Mouse (Mus musculus): ENCODE results near the gene Ankrd52. TPM values are rescaled to one million over a fixed set of nuclear protein-coding genes. Genes with fewer than 3 reads are reported as not detected.

Ankrd52 gene
- total and polyA plus RNA-seq, 2 experiments from 2014 or later, result 7.7 to 32.6 TPM

DNA sequence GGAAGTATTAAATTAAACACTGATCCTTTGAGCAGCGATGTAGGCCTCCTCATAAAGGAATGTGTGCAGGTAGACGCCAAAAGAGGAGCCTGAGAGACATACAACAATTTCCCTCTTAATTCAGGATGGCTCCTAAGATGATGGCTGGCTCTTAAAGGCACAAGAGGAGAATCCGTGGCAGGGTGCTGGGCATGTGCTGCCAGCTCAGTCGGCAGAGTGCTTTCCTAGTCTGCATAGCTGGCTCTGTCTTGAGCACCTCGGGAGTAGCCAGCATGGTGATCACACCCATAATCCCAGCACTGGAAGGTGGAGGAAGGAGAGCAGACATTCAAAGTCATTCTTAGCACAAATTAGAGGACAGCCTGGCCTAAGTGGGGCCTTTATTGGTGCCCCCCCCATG, 59.0 kb downstream of the Ankrd52 start:
- Histone ChIP-seq H3K4me1 (ENCODE audit: insufficient read depth) (no peaks in the 10 kb centered on the region), H3K27me3 (ENCODE audit: insufficient read depth, low read length) (no peaks in the 10 kb centered on the region), H3K4me3 (ENCODE audit: low read depth, low read length) (no peak overlapping the region), H3K36me3 (ENCODE audit: insufficient read depth) (peaks cover 73% of the 10 kb centered on the region), H3K27ac (ENCODE audit: low read depth, low read length) (0 out of 2 replicates have a peak overlapping the region, but pooled peaks have one; percentile 29), H3K9me3 (ENCODE audit: low read length) (no peaks in the 10 kb centered on the region), H3K4me2 (ENCODE audit: low read depth) (no peak overlapping the region), H3K9ac (no peak overlapping the region)
- 82% methylated on average over 5 of the region's 5 CpGs for WGBS
- no peak for DNase-seq
- TF ChIP-seq CTCF (IDR thresholded peaks at IDR 0.05; ENCODE audit: low read depth), result no peak
- ATAC-seq, result no peak

DNA sequence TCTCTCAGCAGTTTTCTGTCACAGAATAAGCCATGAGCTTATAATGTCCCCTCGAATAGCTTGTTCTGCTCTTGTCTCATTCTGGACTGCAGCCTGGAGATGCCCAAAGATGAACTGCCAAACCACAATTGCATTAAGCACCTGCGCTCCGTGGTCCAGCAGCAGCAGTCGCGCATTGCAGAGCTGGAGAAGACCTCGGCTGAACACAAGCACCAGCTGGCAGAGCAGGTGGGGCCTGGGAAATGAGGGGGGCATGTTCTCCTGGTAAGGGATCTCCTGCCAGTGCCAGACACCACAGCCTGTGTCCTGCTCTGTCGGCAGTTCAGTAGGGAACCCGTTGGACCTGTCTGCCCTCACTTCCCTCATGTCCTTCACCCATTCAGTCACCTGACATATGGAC, 59.5 kb downstream of the Ankrd52 start:
- 85% methylated on average over 8 of the region's 8 CpGs for WGBS
- H3K4me2 ChIP-seq (ENCODE audit: low read depth), result no peak overlapping the region
- no peak for DNase-seq
- H3K4me1 ChIP-seq (ENCODE audit: insufficient read depth), result no peaks in the 10 kb centered on the region
- H3K9me3 ChIP-seq (ENCODE audit: low read length), result no peaks in the 10 kb centered on the region
- H3K27me3 ChIP-seq (ENCODE audit: insufficient read depth, low read length), result no peaks in the 10 kb centered on the region
- TF ChIP-seq CTCF (IDR thresholded peaks at IDR 0.05; ENCODE audit: low read depth), result no peak
- H3K27ac ChIP-seq (ENCODE audit: low read depth, low read length), result no peak overlapping the region
- H3K4me3 ChIP-seq (ENCODE audit: low read depth, low read length), result no peak overlapping the region
- no peak for ATAC-seq
- H3K9ac ChIP-seq, result no peak overlapping the region
- H3K36me3 ChIP-seq (ENCODE audit: insufficient read depth), result peaks cover 73% of the 10 kb centered on the region

DNA sequence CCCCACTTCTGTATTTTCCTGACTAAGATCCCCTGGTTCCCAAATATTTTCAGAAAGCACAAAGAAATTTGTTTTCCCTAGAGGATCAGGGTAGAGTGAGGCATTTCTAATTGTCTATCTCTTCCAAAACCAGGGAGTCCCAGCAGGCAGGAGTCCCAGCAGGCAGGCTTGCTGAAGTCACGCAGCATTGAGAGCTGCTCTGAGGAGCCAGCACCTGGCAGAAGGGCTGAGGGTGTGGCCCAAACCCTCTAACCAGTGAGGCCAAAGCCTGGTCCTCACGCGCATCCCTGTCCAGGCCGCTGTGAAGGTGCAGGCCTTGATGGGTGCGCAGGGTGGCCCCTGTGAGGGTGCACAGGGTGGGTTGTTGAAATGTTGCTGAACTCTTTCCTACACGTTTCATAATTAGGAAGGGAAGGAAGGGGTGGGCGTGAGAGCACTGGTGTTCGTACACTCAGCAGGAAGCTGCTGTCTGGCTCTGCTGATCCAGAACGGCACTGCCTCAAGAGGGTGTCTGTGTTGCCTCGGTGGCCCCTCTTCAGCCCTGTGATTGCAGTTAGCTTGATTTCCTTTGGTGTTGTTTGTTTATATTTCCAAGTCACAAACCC, 61.9 kb downstream of the Ankrd52 start:
- DNase-seq, result no peak
- WGBS, result 78% methylated on average over 10 of the region's 10 CpGs
- Histone ChIP-seq H3K9ac (no peak overlapping the region), H3K9me3 (ENCODE audit: low read length) (no peaks in the 10 kb centered on the region), H3K36me3 (ENCODE audit: insufficient read depth) (peaks cover 73% of the 10 kb centered on the region), H3K4me2 (ENCODE audit: low read depth) (no peak overlapping the region), H3K27ac (ENCODE audit: low read depth, low read length) (no peak overlapping the region), H3K4me3 (ENCODE audit: low read depth, low read length) (no peak overlapping the region), H3K4me1 (ENCODE audit: insufficient read depth) (no peaks in the 10 kb centered on the region), H3K27me3 (ENCODE audit: insufficient read depth, low read length) (no peaks in the 10 kb centered on the region)
- TF ChIP-seq CTCF (IDR thresholded peaks at IDR 0.05; ENCODE audit: low read depth), result no peak
- no peak for ATAC-seq

DNA sequence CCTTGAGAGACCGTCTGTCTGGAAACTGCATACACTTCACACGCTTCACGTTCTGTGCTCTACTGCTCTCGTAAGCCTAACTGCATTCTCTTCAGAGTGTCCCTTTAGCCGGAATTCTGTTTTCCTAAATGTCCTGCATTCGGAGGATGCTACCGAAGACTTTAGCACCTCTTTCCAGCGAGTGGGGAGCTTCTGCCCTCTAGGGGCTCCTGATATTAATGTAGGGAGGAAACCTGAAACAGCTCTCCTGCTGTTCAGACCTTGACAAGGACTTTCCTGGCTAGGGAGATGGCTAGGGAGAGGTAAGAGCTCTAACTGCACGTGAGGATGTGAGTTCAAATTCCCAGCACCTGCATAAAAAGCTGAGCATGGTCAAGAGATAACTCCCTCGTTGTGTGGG, 63.5 kb downstream of the Ankrd52 start:
- Histone ChIP-seq H3K4me1 (ENCODE audit: insufficient read depth) (no peaks in the 10 kb centered on the region), H3K9me3 (ENCODE audit: low read length) (no peaks in the 10 kb centered on the region), H3K27ac (ENCODE audit: low read depth, low read length) (no peak overlapping the region), H3K4me2 (ENCODE audit: low read depth) (no peak overlapping the region), H3K27me3 (ENCODE audit: insufficient read depth, low read length) (no peaks in the 10 kb centered on the region), H3K9ac (no peak overlapping the region), H3K4me3 (ENCODE audit: low read depth, low read length) (no peak overlapping the region), H3K36me3 (ENCODE audit: insufficient read depth) (peaks cover 63% of the 10 kb centered on the region)
- ATAC-seq (no peak), DNase-seq (peak; percentile 43)
- peak; percentile 65 for TF ChIP-seq CTCF (IDR thresholded peaks at IDR 0.05; ENCODE audit: low read depth)
- 60% methylated on average over 10 of the region's 10 CpGs for WGBS

DNA sequence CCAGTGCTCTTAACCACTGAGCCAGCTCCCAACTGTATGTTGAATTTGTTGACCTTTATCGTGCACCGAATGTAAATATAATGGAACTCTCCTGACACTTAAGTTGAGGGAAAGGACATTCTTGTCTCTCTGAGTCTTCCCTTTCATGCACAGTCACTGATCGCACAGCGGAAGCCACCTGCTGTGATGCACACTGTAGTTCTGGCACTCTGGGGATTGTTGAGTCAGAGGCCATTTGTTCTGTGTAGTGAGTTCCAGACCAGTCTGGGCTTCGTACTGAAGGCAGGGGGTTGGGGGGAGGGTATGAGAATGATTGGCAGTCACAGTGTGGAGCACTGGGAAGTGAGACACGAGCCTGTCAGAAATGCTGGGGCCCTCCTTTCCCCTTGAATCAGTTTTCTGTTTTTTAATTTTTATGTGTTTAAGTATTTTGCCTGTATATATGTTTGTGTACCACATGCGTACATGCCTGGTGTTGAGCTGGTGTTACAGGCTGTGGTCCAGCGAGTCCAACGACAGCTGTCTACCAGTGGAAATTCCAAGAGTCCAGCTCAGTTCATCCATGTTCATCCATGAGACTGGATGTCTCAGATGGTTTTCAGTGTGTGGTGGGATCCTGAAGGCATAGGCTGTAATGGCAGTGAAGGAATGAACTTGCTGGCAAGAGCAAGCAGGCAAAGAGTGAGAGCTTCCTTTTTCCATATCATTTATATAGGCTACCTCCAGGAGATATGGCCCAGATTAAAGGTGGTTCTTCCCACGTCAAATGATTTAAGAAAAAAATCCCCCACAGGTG, 64.6 kb downstream of the Ankrd52 start:
- H3K27ac ChIP-seq (ENCODE audit: low read depth, low read length), result no peak overlapping the region
- ATAC-seq, result no peak
- H3K36me3 ChIP-seq (ENCODE audit: insufficient read depth), result peaks cover 52% of the 10 kb centered on the region
- TF ChIP-seq CTCF (IDR thresholded peaks at IDR 0.05; ENCODE audit: low read depth), result no peak
- H3K27me3 ChIP-seq (ENCODE audit: insufficient read depth, low read length), result no peaks in the 10 kb centered on the region
- H3K4me1 ChIP-seq (ENCODE audit: insufficient read depth), result no peaks in the 10 kb centered on the region
- no peak overlapping the region for H3K4me2 ChIP-seq (ENCODE audit: low read depth)
- DNase-seq, result no peak
- no peak overlapping the region for H3K9ac ChIP-seq
- 79% methylated on average over 10 of the region's 10 CpGs for WGBS
- H3K9me3 ChIP-seq (ENCODE audit: low read length), result no peaks in the 10 kb centered on the region
- H3K4me3 ChIP-seq (ENCODE audit: low read depth, low read length), result no peak overlapping the region

DNA sequence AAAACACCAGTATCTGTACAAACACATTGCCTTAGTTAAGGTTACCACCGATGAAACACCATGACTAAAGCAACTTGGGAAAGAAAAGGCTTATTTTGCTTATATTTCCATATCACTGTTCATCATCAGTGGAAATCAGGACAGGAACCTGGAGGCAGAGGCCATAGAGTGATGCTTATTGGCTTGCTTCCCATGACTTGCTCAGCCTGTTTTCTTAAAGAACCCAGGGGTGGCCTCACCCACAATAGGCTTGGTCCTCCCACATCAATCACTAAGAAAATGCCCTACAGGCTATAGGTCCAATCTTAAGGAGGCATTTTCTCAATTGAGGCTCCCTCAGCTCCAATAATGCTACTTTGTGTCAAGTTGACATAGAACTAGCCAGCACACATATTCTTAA, 65.8 kb downstream of the Ankrd52 start:
- DNase-seq, result no peak
- WGBS, result 96% methylated on average over 1 of the region's 1 CpGs
- H3K36me3 ChIP-seq (ENCODE audit: insufficient read depth), result peaks cover 40% of the 10 kb centered on the region
- TF ChIP-seq CTCF (IDR thresholded peaks at IDR 0.05; ENCODE audit: low read depth), result no peak
- H3K27me3 ChIP-seq (ENCODE audit: insufficient read depth, low read length), result no peaks in the 10 kb centered on the region
- no peak overlapping the region for H3K4me2 ChIP-seq (ENCODE audit: low read depth)
- no peak overlapping the region for H3K9ac ChIP-seq
- no peak for ATAC-seq
- no peaks in the 10 kb centered on the region for H3K4me1 ChIP-seq (ENCODE audit: insufficient read depth)
- H3K27ac ChIP-seq (ENCODE audit: low read depth, low read length), result no peak overlapping the region
- H3K9me3 ChIP-seq (ENCODE audit: low read length), result no peaks in the 10 kb centered on the region
- no peak overlapping the region for H3K4me3 ChIP-seq (ENCODE audit: low read depth, low read length)

DNA sequence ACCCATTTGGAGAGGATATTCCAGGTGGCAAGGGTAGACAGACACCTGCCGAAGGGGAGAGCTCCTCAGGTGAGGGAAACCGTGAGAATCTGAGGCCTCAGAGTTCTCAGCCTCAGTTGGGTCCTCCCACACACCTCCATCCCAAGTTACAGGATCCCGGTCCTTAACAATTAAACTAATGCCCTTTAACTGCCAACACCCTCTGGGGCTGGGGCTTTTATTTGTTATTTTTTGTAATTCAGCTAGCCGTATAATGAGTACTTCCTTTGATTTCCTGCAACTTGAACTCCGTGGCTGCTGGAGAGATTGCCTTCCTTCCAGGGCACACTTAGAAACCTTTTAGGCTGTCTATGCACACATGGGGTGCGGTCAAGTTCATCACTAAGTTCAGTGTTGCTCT, 67.4 kb downstream of the Ankrd52 start:
- Histone ChIP-seq H3K4me2 (ENCODE audit: low read depth) (no peak overlapping the region), H3K27ac (ENCODE audit: low read depth, low read length) (no peak overlapping the region), H3K36me3 (ENCODE audit: insufficient read depth) (peaks cover 24% of the 10 kb centered on the region), H3K9me3 (ENCODE audit: low read length) (no peaks in the 10 kb centered on the region), H3K4me3 (ENCODE audit: low read depth, low read length) (no peak overlapping the region), H3K9ac (no peak overlapping the region), H3K27me3 (ENCODE audit: insufficient read depth, low read length) (no peaks in the 10 kb centered on the region), H3K4me1 (ENCODE audit: insufficient read depth) (no peaks in the 10 kb centered on the region)
- ATAC-seq, result no peak
- no peak for DNase-seq
- TF ChIP-seq CTCF (IDR thresholded peaks at IDR 0.05; ENCODE audit: low read depth), result no peak
- WGBS, result 71% methylated on average over 6 of the region's 6 CpGs

Measured in forebrain, postnatal 0 days (tissue).